Mouse (Mus musculus) 416B (cell line): ENCODE measurements around the gene Arl8b.

Experiments
- DNase-seq: peaks from one replicate; pipeline ENCODE4 v3.0.0; 2011; ENCODE audit warnings: low read depth

Gene Arl8b

DNA sequence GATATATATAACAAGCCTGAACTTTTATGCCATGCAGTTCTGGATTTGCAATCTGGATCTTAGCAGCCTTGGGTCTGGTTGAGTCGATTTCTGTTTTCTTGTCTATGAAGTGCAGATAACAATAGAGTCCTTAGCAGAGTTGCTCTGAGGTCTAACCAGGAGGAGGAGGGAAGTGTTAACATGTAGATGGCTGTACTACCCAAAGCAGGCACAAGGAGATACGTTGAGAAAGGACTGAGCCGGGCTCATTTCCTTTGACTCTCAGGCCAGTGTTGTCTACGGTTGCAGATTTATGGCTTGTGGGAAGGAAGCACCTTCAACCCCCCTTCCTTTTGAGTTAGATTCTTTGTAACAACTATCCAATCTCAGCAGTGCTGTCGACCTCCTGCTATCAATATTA is 1.9 kb downstream of the Arl8b start:
- DNase-seq, result peak; percentile 71

GRCm38 (mm10) chr6:108785551-108785950 is 2.7 kb downstream of the Arl8b start:
- no peak for DNase-seq

DNA sequence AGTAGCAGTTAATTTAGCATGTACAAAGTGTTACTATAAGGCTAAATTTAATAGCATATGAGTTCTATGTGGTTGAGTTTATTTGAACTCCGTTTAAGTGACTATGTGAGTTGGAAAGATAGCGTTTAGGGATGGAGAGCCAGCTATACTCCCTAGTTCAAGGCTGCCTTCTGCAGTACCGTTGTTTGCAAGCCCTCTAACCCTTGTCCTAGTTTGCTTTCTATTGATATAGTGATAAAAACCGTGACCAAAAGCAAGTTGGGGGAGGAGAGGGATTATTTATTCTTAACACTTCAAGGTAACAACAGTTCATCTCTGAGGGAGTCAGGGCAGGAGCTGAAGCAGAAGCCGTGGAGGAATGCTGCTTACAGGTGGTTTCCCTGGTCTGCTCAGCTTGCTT is 8.6 kb downstream of the Arl8b start:
- DNase-seq, result no peak

- DNase-seq, result no peak
Observed at GRCm38 (mm10) chr6:108795912-108796311, 13.0 kb downstream of the Arl8b start.

- peak; percentile 31 for DNase-seq
Observed at GRCm38 (mm10) chr6:108796706-108797105, 13.8 kb downstream of the Arl8b start.

DNA sequence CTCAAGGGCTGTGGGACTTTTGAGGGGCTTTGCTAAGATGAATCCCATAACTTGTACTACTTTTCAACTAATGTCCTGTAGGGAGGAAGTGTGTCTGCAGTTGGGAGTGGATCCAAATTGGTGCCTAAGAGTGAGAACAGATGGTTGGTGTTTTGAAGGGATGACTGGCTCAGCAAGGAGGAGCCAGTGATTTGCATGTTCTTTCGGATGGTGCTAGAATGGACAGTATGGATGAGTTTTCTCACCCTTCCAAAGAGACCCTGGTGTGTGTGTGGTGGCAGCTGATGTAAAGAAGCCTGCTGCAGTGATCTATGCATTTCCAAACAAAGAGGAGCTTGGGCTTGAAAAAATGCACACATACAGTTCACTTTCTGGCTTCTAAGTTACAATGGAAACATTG is 22.3 kb downstream of the Arl8b start:
- no peak for DNase-seq

- no peak for DNase-seq
Observed at GRCm38 (mm10) chr6:108805871-108806270, 23.0 kb downstream of the Arl8b start.

DNA sequence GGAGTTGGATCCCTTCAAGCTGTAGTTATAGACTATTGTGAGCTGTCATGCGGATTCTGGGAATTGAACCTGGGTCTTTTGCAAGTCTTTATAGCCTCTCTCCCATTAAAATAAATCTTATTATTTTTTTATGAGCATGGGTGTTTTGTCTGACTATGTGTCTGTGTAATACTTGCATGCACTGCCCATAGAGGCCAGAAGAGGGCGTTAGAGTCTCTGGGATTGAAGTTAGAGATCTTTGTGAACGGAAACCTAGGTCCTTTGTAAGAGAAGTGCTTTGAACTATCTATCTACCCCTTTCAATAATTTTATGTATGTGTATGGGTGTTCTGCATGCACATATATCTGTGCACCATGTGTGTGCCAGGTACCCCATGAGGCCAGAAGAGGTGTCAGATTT is 24.5 kb downstream of the Arl8b start:
- peak; percentile 23 for DNase-seq

GRCm38 (mm10) chr6:108808786-108809185 is 25.9 kb downstream of the Arl8b start:
- DNase-seq, result peak; percentile 21

DNA sequence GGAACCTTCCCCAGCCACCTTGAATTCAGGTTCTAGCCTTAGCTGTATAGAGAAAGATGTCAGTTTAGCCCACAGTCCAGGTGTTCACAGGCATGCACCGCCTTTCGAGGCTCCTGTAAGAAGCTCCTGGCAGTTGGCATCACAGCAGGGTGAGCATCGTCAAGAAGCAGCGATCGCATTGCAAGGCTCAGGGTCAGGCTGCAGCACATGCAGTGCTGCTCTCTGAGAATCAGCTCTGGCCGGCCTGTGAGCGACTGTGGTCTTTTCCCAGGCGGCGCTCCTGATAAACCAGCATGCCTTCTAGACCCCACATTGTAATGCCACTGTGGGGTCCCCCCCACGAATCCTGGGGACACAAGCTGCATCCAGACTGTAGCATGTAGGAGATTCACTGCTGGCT is 27.3 kb downstream of the Arl8b start:
- no peak for DNase-seq

- DNase-seq, result peak; percentile 37
Observed at GRCm38 (mm10) chr6:108812134-108812533, 29.2 kb downstream of the Arl8b start.

GRCm38 (mm10) chr6:108817510-108817909 is 34.6 kb downstream of the Arl8b start:
- no peak for DNase-seq

DNA sequence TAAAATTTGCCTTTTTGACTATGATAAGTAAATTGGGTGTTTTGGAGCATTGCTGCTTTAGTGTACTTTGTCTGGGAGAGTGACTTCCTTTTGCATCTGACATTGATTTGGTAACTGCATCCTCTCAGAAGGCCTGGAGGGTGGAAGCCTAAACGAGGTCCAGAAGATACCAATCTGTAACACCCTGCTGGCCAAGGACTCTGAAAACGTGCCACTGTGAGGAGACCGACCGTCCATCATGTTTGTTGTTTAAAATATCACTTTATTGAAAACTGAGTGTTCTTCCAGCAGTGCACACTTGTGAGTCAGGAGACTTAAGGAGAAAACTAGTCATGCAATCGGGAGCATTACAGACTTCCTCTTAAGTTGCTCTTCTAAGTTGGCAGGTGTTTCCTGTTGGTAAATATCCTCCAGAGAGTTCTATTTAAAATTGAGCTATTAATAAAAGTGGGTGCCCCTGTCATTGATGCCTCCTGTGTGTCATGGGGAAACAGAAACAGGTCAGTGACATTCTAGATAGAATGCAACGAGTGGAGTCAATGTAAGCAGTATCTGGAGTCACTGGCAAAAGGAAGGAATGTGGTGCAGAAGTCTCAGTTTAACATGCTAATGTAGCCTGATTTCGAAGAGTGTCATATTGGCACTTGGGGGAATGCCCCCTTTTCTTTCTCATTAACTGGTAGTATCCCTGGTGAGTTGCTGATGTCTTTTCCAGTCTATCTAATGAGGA is 42.1 kb downstream of the Arl8b start:
- DNase-seq, result peak; percentile 87

- peak; percentile 37 for DNase-seq
Observed at GRCm38 (mm10) chr6:108826070-108826469, 43.2 kb downstream of the Arl8b start.

DNA sequence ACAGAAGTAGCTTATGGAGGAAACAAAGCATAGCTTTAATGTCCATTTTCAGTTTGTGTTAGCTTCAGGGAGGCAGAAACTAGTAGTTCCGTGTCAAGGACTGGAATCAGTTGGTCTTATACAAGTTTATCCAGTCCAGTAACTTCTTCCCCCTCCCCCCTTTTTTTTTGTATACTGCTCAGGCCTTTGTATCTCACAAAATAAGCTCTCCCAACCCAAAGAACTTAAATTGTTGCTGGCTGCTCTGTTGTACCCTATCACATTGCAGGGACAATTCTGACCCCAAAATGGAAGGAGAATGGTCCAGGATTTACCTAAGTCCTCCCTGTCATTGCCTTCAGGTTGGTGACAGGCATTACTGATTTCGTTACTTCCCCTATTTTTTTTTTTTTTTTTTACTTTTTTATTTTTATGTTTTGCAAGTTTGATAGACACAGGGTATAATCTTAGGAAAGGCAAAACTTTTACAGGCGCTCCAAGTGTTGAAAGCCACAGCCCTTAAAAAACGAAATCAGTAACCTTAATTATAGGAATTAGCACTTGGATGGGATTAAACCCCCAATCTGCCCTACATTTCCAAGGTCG is 44.5 kb downstream of the Arl8b start:
- no peak for DNase-seq

- DNase-seq, result peak; percentile 97
Observed at GRCm38 (mm10) chr6:108828234-108828868, 45.5 kb downstream of the Arl8b start, which contains the start of gene Edem1. Gene Edem1, plus strand, starts transcription at chr6:108828641.

DNA sequence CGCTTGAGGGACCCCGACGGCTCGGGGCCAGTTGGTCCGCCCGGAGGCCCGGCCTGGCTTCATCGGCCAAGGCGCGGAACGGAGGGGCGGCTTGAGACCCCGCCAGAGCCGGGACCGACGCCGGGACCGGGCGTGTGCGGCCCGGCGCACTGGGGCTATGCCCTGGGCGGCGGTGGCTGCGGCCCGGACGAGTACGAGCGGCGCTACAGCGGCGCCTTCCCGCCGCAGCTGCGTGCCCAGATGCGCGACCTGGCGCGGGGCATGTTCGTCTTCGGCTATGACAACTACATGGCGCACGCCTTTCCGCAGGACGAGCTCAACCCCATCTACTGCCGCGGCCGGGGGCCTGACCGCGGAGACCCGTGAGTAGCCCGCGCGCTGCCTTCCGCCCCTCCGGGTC is 46.0 kb downstream of the Arl8b start:
- DNase-seq, result peak; percentile 36

DNA sequence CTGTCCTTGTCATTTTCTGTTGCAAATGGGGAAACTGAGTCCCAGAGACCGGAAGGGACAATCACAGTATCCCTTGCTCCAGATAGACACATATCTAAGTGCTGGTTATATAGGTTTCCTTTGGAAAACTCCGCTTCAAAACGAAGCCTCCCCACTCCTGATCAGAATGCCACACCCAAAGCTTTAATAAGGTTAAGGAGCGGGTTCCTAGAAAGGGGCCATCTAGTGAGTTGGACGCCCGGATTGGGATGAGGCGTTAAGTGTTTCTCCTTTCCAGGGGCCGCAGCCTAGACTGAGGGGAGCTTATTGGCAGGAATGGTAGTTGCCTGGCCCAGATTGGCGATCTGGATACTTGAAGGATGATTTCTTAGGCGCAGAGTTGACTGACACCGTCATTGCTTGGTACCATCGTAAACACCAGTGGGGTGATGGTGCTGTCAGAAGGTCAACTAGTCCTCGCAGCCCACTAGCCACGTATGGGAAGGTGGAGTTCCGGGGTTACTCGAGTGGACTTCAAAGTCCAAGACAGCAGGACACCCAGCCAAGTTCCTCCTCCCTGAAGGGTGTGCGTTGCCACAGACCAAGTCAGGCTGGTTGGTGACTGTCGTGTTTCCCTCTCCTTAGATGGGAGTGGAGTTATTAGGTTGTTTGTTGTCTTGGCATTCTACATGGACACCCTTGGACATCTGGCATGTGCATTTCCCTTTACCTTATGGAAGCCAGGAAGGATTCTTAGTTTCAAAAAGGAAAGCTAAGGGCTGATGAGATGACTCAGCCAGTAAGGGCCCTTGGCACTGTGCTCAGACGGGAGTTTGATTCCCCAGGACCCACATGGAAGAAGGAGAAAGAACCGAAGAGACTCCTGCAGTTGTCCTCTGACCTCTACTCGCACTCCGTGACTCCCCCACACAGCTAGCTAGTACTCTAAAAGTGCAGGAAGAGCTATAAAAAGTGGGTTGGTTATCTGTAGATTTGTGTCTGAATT is 46.8 kb downstream of the Arl8b start:
- DNase-seq, result peak; percentile 50

DNA sequence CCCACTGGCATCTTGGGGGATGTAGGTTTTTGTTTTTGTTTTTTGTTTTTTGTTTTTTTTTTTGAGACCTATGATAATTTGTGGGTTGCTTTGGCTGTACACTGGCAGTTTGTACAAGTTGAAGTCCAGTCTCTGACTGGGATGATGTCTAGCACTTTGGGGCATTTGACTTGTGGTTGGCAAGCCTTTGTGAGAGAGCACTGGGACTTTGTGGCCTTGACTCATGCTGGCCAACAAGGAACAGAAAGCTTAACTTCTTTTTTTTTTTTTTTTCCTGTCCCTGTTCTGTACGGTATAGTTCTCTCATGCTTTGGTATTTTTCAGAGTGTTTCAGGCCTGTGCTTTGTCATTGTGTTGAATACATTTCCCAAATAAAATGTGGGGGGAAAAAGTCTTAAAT is 49.3 kb downstream of the Arl8b start:
- peak; percentile 88 for DNase-seq

DNA sequence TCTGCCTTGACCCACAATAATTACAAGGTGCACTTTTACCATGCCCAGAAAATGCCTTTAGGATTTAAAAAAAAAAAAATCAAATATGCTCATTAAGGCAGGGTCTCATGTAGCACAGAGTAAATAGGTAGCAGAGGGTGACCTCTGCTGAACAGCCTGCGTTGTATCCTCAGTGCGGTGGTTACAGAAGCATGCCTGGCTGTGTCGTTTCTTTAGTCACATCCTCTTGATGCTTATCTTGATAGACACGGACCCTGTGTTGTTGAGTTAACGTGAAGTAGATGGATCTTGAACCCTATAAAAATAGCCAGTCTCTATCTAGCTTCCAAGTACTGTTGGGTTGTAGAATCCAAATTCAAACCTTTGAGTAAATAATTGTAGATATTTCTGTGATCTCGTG is 50.1 kb downstream of the Arl8b start:
- peak; percentile 89 for DNase-seq

- DNase-seq, result no peak
Observed at GRCm38 (mm10) chr6:108833963-108834697, 51.2 kb downstream of the Arl8b start.
